Mouse (Mus musculus) B cell, adult 2 months (primary cell): ENCODE results near the gene Cald1.

Experiments
- DNase-seq, 2 experiments: peaks; one replicate each; pipeline ENCODE4 v3.0.0; 2022

Gene Cald1

DNA sequence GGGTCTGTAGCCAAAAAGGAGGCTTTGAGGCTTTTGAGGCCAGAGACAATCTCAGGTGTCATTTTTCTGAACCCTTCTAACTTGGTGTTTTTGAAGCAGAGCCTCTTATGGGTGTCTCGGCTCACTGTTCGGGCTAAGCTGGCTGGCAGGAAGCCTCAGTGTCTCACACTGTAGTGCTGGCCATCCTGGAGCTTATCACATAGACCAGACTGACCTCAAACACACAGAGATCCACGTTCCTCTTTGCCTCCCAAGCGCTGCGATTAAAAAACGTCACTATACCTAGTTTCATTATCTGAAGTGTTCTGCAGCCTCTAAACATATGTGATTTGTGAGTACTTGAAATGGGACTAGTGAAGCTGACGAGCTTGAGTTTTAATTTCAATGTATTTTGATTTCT lies 76.1 kb downstream of the Cald1 start:
- DNase-seq, result no peak

DNA sequence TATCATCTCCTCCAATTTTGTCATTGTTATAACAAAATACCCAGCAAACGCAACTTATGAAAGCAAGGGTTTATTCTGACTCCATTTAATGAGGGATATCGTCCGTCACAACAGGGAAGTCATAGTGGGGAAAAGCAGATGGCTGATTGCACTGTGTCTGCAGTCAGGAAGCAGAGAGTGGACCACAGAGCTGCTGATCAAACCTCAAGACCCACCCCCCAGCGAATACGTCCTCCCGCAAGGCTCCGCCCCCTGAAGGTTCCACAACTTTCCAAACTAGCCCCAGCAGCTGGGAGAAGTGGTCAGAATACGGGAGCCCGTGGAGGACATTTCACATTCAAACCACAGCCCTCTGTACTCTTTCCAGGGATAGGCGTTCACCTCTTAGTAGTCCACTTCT lies 76.6 kb downstream of the Cald1 start:
- DNase-seq, result no peak

DNA sequence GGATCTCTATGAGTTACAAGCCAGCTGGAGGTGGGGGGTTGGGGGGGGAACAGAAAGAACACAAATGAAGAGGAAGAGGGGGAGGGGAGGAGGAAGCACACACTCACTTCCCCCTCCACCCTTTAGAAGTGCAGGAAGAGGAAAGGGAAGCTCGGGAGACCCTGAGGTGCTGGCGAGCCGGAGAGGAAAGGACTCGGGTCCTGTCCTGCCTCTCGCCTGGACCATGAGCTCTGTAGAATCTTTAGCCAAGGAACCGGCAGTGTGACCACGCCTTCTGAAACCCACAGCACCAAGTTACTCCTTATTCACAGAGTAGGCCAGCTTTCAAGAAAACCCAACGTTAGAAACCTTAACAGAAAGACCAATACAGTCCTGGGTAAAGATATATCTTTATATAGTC lies 83.8 kb downstream of the Cald1 start:
- no peak for DNase-seq

DNA sequence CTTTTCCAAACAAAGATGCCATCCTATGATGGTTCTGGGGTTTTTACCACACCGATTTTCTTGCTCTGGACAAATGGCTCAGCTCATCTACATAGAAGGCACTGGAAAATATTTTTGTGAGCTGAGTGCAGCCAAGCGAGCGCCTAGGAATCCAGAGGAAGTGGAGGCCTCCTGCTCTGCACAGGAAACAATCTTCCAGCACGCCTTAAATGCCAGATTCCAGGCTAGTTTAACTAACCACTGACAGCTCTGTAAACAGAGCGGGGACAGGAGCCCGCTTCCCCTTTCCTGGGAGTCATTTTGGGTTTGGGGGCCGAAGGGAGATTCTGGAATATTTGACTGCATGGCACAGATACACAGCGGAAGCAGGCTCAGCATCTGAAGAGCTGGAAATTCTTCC lies 86.6 kb downstream of the Cald1 start:
- DNase-seq, result no peak

DNA sequence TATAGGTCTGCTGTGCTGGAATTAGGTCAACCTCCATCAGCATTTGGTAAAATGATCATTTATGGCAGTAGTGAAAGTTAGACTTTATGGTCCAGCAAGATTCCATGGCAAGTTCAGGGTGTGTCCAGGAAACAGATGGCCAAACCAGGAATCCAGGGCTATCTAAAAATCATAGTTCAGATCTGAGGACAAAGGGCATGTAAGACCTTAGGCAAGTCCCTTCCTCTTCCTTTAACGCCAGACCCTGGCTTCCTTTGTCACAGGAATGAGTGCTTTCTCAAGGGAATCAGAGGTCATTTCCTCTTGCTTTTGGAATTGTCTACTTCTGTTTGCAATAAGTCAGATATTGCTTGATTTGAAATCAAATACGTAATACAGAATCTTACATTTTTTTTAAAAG lies 90.7 kb downstream of the Cald1 start:
- DNase-seq, result no peak

DNA sequence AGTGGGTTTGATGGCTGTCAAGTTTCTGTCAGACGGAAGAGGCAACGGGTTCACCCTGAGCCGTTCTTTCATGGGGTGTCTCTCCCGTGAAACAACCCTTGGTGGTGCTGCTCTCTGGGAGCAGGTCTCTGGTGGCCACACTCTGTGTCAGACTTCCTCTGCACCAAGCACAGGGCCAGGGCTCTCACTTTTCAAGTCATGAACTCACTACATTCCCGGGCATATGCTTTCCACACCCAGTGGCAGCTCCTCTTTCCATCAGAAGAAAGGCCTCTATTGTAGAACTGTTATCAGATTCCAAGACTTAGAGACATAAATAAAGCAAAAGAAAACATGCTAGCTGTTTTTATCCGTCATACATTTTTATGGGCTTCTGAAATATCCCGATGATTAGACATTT lies 93.1 kb downstream of the Cald1 start:
- DNase-seq, result no peak

DNA sequence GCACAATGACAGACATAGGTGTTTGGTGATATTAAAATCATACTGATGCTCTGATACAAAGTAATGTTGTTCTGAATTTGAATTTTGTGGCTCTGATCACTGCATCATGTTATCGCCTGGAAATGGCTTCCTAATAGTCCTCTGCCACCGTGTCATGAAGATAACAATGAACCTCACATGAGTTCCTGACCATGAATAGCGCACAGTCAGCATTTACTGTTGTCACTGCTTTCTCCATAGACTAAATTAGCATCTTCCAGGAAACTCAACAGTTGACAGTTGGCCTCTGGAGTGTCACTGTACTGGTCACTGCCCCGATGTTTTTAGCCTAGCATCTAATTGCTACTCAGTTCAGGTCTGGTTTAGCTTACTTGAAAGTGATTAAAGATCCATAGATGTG lies 95.8 kb downstream of the Cald1 start:
- no peak for DNase-seq

DNA sequence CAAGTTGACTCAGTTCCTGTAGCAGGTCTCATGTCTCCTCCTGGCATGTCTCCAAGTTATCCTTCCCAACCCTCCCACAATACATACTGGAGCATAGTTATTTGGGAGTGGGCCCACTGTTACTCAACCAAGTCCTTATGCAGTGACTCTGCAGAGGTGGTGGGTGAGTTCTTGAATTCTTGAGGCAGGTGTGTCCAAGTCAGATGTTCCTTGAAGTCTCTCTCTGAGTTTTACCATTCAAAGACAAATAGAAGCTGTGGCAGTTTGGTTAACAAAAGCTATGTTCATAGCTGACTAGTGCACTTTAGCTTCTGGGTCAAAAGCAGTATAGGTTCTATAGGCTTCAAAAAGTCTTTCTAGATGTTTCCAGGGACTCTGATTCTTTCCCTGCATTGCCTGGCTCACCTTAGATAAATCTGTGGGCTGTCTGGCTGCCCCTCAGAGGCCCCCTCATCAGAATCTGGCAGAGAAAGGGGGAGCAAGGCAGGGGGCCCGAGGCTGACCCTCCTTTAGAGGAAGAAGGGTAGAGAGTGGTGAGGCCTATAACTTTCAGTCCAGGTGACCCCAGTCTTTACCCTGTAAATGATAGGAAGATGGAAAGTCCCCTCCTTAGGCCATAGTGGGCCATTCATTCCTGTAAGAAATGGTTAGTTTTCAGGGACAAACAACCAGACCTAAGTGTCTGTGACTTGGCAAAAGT lies 105.3 kb downstream of the Cald1 start:
- DNase-seq, result no peak

DNA sequence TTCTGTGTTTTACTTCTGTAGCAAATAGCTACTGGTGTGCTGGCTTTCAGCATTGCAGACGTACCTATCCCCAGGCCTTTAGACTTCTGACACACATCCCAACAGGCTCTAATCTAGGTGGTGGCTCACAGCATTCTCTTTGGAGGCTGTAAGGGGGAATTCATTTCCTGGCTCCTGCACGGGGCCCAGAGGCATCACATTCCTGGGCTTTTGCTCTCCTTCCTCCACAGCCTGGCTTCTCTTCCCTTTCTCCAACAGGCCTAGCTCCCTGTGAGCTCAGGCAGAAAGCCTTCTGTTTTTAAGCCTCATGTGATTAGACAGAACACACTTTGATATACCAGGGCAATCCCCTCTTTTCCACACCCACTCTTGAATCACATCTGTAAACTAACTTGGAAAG lies 109.2 kb downstream of the Cald1 start:
- DNase-seq, result no peak

DNA sequence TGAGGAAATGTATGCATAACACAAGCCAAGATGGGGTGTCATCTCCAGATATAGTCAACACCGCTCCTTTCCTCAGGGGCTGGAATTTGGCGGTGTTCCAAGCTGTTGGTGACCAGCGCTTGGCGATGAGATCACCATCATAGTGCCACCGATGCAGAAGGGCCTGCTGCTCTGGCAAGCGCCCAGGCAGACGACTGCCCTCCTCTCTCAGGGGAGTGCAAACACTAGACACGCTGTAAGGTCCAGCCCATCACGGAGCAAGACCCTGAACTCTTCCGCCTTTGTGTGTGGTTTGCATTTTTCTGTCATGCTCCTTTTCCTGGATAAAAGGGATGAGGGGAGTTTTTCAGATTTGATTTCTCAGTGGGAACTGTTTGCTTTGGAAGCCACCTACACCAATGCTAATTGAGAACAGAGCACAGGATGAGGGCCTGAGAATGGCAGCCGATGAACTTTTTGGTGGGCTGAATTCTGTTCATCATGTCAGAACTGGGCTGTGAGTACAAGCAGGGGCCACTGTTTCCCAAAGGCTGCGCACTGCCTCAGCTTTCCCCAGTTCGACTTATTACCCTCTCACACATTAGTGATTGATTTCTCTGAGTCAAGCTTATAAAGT lies 110.5 kb downstream of the Cald1 start:
- no peak for DNase-seq

DNA sequence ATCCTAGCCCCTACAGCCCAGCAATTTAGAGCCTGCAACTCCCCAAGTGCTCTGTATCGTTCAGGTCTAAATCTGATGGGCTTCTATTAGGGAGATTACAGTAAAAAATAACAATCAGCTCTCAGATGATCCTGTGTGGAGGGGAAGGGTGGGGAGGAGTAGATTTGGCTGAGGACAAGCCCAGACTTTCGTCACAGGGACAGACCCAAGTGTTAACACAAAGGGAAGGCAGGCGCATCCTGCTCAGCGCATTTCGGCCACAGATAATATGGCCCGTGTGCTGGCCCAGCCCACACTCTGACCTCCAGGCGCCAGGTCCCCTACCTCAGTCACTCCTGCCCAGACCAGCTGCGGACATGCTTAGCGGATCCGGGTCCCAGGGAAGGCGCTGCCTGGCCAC lies 111.0 kb downstream of the Cald1 start:
- no peak for DNase-seq

DNA sequence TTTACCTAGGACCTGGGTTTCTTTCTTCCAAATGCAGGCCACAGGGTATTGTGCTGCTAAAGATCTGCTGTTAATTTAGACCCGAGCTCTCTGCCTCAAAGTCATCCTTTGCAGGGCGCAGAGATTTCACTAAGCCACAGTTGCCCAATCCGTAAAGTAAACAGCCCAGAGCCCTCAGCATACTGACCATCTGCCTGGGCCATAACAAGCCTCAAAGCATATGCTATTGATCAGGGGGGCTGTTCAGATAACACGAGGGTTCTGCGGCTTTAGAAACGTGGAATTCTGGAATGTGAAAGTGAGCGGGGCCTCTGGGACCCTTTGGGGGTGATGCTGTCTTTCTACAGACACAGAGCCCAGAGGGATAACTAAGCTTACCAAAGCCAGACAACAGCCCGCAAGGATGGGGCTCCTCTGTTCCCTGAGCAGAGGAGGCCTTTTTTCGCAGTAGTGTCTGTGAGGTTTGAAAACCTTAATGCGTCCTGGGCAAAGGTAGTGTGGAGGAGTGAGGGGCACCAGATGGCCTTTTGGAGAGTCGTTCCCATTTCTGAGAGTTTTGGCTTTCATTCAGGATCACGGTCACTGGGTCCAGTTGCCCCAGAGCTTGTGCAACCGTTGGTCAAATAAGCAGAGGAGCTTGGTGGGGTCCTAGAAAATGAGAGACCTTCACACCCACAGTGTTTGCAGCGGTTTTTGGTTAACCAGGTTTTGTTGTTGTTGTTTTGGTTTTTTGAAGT lies 111.8 kb downstream of the Cald1 start:
- no peak for DNase-seq

DNA sequence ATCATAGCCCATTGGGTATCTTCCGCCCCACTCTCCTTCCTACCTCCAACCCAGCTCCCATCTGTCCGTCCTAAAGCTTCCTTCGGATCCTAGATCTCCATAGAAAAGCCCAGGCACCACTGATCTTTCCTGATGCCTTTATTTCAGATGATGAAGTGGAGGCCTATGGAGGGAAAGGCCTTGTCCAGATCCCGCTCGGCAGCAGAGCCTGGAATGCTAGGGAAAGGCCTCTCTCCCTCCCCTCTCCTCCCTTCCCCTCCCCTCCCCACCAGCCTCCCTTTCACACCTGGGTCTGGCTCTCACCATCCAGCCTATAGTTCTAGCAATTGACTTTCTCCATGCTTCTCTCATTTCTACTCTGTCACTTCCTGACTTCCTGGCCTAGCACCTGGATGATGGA lies 112.5 kb downstream of the Cald1 start:
- DNase-seq, result no peak

DNA sequence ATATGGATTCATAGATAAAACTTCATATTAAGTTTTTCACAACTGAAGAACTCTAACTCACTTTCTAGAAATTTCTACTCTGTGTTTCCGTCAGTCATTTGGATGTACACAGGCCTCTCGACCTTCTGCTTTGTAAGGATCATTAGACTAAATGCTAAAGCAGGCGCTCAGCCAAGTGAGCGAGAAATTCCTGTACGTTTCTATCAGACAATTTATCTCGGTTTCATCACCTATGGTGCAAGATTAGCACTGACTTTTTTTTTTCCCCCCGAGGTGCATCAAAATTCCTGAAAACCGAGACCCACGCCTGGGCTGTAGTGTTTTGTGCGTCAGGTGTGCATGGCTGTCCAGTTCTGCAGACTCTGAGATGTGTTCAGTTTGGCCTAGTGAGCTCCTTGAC lies 113.3 kb downstream of the Cald1 start:
- DNase-seq, result no peak

DNA sequence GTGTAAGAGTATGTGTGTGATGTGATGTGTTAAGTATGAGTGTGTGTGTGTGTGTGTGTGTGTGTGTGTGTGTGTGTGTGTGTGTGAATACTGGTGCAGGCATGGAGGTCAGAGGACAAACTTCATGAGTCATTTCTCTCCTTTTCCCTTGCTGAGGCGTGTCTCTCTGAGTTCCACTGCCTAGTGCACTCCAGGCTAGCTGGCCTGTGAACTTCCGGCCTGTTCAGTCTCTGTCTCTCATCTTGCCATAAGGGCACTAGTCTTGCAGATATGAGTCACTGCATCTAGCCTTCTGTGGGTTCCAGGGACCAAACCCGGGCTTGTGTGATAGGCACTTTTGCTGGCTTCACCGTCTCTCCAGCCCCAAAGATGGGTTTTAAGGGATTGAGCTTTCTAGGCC lies 114.9 kb downstream of the Cald1 start:
- DNase-seq, result no peak

DNA sequence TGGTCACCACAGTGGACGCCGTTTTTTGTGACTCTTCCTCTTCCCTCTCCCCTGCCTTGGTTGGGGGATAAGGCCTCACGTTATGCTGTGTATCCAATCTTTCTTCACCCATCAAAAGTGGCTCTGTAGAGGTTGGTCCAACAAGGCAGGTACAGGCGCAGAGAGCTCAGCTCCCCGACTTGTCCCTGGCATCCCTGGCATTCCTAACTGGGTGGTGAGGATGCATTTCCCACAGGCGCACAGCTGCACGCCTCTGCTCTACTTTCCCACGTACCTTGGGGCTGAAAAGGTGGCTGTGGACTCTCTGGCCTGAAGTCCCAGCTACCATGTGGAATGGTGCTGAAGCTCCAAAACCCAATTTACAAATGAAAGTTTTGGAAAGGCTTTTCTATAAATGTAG lies 115.5 kb downstream of the Cald1 start:
- no peak for DNase-seq

DNA sequence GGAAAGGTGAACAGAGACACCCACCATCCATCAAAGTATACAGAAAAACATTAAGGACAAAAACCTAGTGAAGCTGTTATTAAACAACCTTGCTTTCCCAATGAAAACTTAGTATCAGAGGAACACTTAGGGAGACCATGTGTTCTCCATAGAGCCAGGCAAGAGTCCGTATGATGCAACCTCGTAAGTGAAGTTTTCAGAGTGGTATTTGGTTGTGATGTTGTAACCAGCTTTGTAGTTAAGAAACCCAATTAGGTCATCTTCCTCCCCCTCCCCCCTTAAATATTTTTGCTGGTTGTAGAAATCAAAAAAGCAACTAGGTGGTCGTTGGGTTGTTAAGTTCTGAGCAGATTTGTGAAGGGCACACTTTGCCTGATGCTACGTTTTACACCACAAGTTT lies 116.3 kb downstream of the Cald1 start:
- DNase-seq, result no peak

DNA sequence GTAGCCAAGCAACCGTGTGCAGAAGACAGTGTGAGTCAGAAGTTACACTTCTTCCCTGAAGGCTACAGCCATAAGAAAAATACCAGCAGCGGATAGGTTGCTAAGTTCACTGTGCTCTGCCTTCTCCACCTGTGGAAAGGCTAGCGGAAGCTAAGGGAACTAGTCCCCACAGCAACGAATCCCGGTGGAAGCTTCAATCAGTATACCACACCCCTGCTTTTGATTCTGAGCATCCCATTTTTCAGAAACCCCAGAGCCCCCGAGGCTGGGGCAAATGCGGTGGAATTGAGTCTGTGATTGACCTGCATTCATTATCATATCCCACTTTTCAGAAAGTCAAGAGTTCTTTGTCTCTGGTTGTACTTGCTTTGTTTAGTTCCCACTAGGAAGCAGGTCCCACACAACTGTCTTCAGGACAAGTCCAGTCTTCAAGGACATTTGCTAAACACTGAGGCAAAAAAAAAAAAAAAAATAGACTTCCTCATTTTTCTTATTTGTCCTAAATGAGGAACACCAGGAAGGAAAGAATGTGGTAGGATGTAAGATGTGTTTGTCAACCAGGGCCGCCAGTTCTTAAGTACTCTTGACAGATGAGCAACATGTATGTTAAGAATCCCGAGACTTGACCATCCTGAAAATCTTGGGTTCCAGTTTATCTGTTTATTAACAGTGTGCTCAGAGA lies 118.0 kb downstream of the Cald1 start:
- DNase-seq, result no peak

DNA sequence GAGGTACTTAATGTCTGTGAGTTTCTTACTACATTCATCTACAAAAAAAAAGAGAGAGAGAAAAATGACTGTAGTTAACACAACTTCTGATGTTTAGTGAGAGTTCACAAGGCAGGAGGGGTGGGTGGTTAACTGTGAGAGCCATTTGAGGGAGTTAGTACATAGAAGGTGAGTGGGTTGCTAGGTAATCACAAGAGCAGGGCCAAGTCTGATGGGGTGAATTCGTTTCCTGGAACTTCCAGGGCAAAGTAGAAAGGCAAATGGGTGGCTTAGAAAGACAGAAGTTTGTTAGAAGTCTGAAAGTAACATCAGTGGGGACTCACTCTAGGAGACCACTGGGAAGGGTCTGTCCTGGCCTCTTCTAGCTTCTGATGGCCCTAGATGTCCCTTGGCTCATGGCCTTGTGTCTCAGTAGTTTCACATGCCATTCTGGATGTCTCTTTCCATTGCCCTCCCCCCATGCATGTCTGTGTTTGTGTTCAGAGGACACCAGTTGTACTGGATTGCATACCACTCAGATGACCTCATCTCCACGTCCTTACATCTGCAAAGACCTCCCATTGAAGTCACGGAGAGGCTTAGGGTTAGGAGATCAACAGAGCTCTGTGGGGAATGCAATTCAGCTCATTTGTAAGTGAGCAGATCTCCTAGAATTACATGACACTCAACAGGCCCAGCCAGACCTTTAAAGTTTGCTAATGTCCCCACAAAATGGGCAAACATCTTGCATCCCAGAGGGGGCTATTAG lies 118.8 kb downstream of the Cald1 start:
- DNase-seq, result no peak

DNA sequence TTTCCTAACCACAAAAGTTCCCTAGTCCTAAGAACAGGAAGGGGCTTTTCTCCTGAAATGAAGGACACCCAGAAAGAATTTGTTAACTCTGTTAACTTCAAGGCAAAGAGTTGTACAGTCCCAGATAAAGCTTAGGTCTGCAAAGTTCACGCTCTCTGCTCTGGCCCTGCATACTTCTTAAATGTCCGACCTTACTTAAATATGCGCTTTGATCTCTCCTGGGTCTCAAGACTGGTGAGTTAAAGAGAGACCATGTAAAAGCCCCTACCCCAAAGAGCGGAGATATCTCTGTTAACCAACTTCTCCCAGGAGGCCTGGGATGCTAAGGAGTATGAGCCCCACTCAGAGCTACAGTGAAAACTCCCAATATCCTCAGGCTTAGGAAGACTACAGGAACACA lies 119.4 kb downstream of the Cald1 start:
- no peak for DNase-seq

DNA sequence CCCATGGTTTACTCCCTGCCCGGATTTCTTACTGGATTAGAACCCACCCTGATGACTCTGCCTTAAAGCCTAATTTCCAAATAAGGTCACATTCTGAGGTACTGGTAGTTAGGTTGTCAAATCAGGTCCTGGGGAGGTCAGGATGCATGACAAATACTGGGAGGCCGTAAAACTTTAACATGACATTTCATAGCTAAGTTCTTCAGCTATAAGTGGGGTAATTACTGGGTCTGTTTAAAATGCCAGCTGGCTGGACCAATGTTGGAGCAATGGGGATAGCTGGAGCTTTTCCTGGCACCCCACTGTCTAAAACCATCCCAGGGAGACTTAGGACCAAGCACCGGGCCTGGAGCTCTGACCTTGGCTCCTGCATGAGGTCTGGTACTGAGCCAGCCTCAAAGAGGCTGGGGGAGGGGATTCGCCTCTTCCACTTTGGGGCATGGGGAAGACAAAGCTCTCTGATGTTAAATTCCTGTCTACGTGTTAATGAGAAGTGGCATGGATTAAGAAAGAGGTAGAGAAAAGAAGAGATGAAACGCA lies 120.9 kb downstream of the Cald1 start:
- no peak for DNase-seq

DNA sequence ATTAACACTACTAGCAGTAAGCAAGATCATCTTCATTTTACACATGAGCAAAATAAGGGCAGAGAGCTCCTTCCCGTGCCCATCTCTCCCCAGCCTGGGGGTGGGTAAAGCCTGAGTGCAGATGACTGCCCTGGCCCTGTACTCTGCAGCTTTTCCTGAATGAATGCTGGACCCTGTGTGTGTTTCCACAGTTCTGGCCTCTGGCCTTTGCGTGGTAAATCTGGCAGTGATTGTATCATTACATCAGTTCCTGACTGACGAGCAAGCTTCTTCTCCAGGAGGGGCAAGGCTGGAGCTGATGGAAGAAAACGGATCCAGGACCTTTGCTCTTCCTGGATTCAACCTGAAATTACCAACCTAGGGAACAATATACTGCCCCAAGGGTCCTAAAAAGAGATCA lies 122.1 kb downstream of the Cald1 start:
- no peak for DNase-seq

DNA sequence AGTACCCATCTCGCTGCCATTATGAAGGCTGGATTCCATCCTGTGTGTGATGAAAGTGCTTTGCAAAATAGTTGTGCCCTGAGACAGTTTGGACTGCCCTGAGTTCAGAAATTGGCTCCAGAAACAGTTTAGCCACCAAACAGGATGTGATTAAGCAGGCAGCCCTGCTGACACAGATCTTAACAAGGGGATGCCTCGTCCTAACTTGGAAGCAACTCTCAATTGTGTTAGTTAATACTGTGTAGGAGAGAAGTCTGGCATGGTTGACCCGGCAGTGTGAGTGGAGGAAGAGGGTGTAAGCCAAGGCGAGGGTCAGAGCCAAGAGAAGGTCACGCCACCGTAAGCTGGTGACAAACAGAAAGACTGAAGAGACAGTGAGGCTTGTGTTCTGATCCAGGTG lies 123.4 kb downstream of the Cald1 start:
- no peak for DNase-seq
